Mouse (Mus musculus): ENCODE data around the gene Dysf.
"Not testable (repeated sequence)": the region's sequence is repeated elsewhere in the genome, so short reads cannot be mapped to it uniquely, and the experiment has no call there.

Dysf gene

GRCm38 (mm10) chr6:84008363-84009171, at the start of gene Dysf:
TSS of gene Dysf (plus strand) at chr6:84008590.
- DNase-seq (ENCODE audit: low read depth, low spot score), result peak; percentile 43

- no peak for DNase-seq (ENCODE audit: low read depth, low spot score)
Measured at GRCm38 (mm10) chr6:83987642-83988041, 20.7 kb upstream of the Dysf start.

GRCm38 (mm10) chr6:84002716-84003115, 5.7 kb upstream of the Dysf start:
- no peak for DNase-seq (ENCODE audit: low read depth, low spot score)

GRCm38 (mm10) chr6:84004295-84004694, 4.1 kb upstream of the Dysf start:
- no peak for DNase-seq (ENCODE audit: low read depth, low spot score)

- no peak for DNase-seq (ENCODE audit: low read depth, low spot score)
Measured at GRCm38 (mm10) chr6:84009172-84009872, 932 bp downstream of the Dysf start.

- DNase-seq (ENCODE audit: low read depth, low spot score), result no peak
Measured at GRCm38 (mm10) chr6:84009915-84010302, 1.5 kb downstream of the Dysf start.

- DNase-seq (ENCODE audit: low read depth, low spot score), result peak; percentile 60
Measured at GRCm38 (mm10) chr6:84010303-84011225, 2.2 kb downstream of the Dysf start.

GRCm38 (mm10) chr6:84014961-84015683, 6.7 kb downstream of the Dysf start:
- peak; percentile 43 for DNase-seq (ENCODE audit: low read depth, low spot score)

GRCm38 (mm10) chr6:84016851-84017250, 8.5 kb downstream of the Dysf start:
- no peak for DNase-seq (ENCODE audit: low read depth, low spot score)

- no peak for DNase-seq (ENCODE audit: low read depth, low spot score)
Measured at GRCm38 (mm10) chr6:84017392-84017791, 9.0 kb downstream of the Dysf start.

- peak; percentile 64 for DNase-seq (ENCODE audit: low read depth, low spot score)
Measured at GRCm38 (mm10) chr6:84018906-84019550, 10.6 kb downstream of the Dysf start.

GRCm38 (mm10) chr6:84020002-84020401, 11.6 kb downstream of the Dysf start:
- no peak for DNase-seq (ENCODE audit: low read depth, low spot score)

GRCm38 (mm10) chr6:84021990-84022389, 13.6 kb downstream of the Dysf start:
- peak; percentile 85 for DNase-seq (ENCODE audit: low read depth, low spot score)

- DNase-seq (ENCODE audit: low read depth, low spot score), result no peak
Measured at GRCm38 (mm10) chr6:84025636-84026035, 17.2 kb downstream of the Dysf start.

GRCm38 (mm10) chr6:84028791-84029190, 20.4 kb downstream of the Dysf start:
- DNase-seq (ENCODE audit: low read depth, low spot score), result no peak

- DNase-seq (ENCODE audit: low read depth, low spot score), result no peak
Measured at GRCm38 (mm10) chr6:84029775-84030174, 21.4 kb downstream of the Dysf start.

- DNase-seq (ENCODE audit: low read depth, low spot score), result not testable (repeated sequence)
Measured at GRCm38 (mm10) chr6:84032516-84032915, 24.1 kb downstream of the Dysf start.

- no peak for DNase-seq (ENCODE audit: low read depth, low spot score)
Measured at GRCm38 (mm10) chr6:84043251-84043940, 35.0 kb downstream of the Dysf start.

GRCm38 (mm10) chr6:84044679-84045078, 36.3 kb downstream of the Dysf start:
- no peak for DNase-seq (ENCODE audit: low read depth, low spot score)

- no peak for DNase-seq (ENCODE audit: low read depth, low spot score)
Measured at GRCm38 (mm10) chr6:84048856-84049255, 40.5 kb downstream of the Dysf start.
